Mouse (Mus musculus): ENCODE measurements around the gene Usb1.

Gene Usb1

GRCm38 (mm10) chr8:95331720-95332436, at the start of gene Usb1, which contains the start of gene Zfp319:
TSS of gene Usb1 (plus strand) at chr8:95332284.
TSS of gene Zfp319 (minus strand) at chr8:95331950.
- peaks cover 40% of the 10 kb centered on the region for H3K27me3 ChIP-seq (ENCODE audit: insufficient read depth, low read length)
- H3K36me3 ChIP-seq (ENCODE audit: insufficient read depth, low read length): peaks cover 42% of the 10 kb centered on the region
- no peaks in the 10 kb centered on the region for H3K9me3 ChIP-seq (ENCODE audit: low read length)
- TF ChIP-seq CTCF (conservative IDR thresholded peaks at IDR 0.05; ENCODE audit: low read length): no peak
- no peak for TF ChIP-seq POU5F1 (IDR thresholded peaks at IDR 0.05; ENCODE audit: borderline replicate concordance, low read length)
- no peak for TF ChIP-seq NANOG (IDR thresholded peaks at IDR 0.05; ENCODE audit: borderline replicate concordance, low read length)
- H3K4me1 ChIP-seq (replicated peaks; ENCODE audit: low read depth, low read length): peaks cover 54% of the 10 kb centered on the region
- peak within 1 kb of the TSS; percentile 87 for H3K4me3 ChIP-seq (replicated peaks; ENCODE audit: low read length)

GRCm38 (mm10) chr8:95289066-95289650, 42.9 kb upstream of the Usb1 start:
- Histone ChIP-seq H3K36me3 (ENCODE audit: insufficient read depth, low read length) (no peaks in the 10 kb centered on the region), H3K9me3 (ENCODE audit: low read length) (no peaks in the 10 kb centered on the region), H3K27me3 (ENCODE audit: insufficient read depth, low read length) (0 out of 2 replicates have a peak, but pooled peaks cover 10% of the 10 kb centered on the region), H3K4me3 (replicated peaks; ENCODE audit: low read length) (no peak overlapping the region), H3K4me1 (replicated peaks; ENCODE audit: low read depth, low read length) (peaks cover 16% of the 10 kb centered on the region)
- TF ChIP-seq POU5F1 (IDR thresholded peaks at IDR 0.05; ENCODE audit: borderline replicate concordance, low read length) (no peak), NANOG (IDR thresholded peaks at IDR 0.05; ENCODE audit: borderline replicate concordance, low read length) (no peak), CTCF (conservative IDR thresholded peaks at IDR 0.05; ENCODE audit: low read length) (no peak)

GRCm38 (mm10) chr8:95293172-95293571, 38.9 kb upstream of the Usb1 start:
- Histone ChIP-seq H3K4me1 (replicated peaks; ENCODE audit: low read depth, low read length) (peaks cover 23% of the 10 kb centered on the region), H3K4me3 (replicated peaks; ENCODE audit: low read length) (peak overlapping the region; percentile 39; the same call in 1 of the 2 replicates), H3K36me3 (ENCODE audit: insufficient read depth, low read length) (no peaks in the 10 kb centered on the region), H3K9me3 (ENCODE audit: low read length) (no peaks in the 10 kb centered on the region), H3K27me3 (ENCODE audit: insufficient read depth, low read length) (0 out of 2 replicates have a peak, but pooled peaks cover 9% of the 10 kb centered on the region)
- TF ChIP-seq POU5F1 (IDR thresholded peaks at IDR 0.05; ENCODE audit: borderline replicate concordance, low read length) (no peak), CTCF (conservative IDR thresholded peaks at IDR 0.05; ENCODE audit: low read length) (no peak), NANOG (IDR thresholded peaks at IDR 0.05; ENCODE audit: borderline replicate concordance, low read length) (no peak)

GRCm38 (mm10) chr8:95293891-95294290, 38.2 kb upstream of the Usb1 start:
- Histone ChIP-seq H3K4me3 (replicated peaks; ENCODE audit: low read length) (peak overlapping the region; percentile 56), H3K27me3 (ENCODE audit: insufficient read depth, low read length) (0 out of 2 replicates have a peak, but pooled peaks cover 7% of the 10 kb centered on the region), H3K9me3 (ENCODE audit: low read length) (no peaks in the 10 kb centered on the region), H3K4me1 (replicated peaks; ENCODE audit: low read depth, low read length) (peaks cover 23% of the 10 kb centered on the region), H3K36me3 (ENCODE audit: insufficient read depth, low read length) (no peaks in the 10 kb centered on the region)
- no peak for TF ChIP-seq POU5F1 (IDR thresholded peaks at IDR 0.05; ENCODE audit: borderline replicate concordance, low read length)
- no peak for TF ChIP-seq NANOG (IDR thresholded peaks at IDR 0.05; ENCODE audit: borderline replicate concordance, low read length)
- no peak for TF ChIP-seq CTCF (conservative IDR thresholded peaks at IDR 0.05; ENCODE audit: low read length)

GRCm38 (mm10) chr8:95302410-95302809, 29.7 kb upstream of the Usb1 start:
- H3K9me3 ChIP-seq (ENCODE audit: low read length): 0 out of 2 replicates have a peak, but pooled peaks cover 3% of the 10 kb centered on the region
- H3K27me3 ChIP-seq (ENCODE audit: insufficient read depth, low read length): peaks cover 4% of the 10 kb centered on the region; the same call in 1 of the 2 replicates
- no peak overlapping the region for H3K4me3 ChIP-seq (replicated peaks; ENCODE audit: low read length)
- H3K36me3 ChIP-seq (ENCODE audit: insufficient read depth, low read length): no peaks in the 10 kb centered on the region
- no peaks in the 10 kb centered on the region for H3K4me1 ChIP-seq (replicated peaks; ENCODE audit: low read depth, low read length)
- TF ChIP-seq POU5F1 (IDR thresholded peaks at IDR 0.05; ENCODE audit: borderline replicate concordance, low read length): no peak
- peak; percentile 58 for TF ChIP-seq CTCF (conservative IDR thresholded peaks at IDR 0.05; ENCODE audit: low read length)

- Histone ChIP-seq H3K9me3 (ENCODE audit: low read length) (no peaks in the 10 kb centered on the region), H3K36me3 (ENCODE audit: insufficient read depth, low read length) (no peaks in the 10 kb centered on the region), H3K27me3 (ENCODE audit: insufficient read depth, low read length) (no peaks in the 10 kb centered on the region), H3K4me3 (replicated peaks; ENCODE audit: low read length) (no peak overlapping the region), H3K4me1 (replicated peaks; ENCODE audit: low read depth, low read length) (peaks cover 8% of the 10 kb centered on the region)
- TF ChIP-seq POU5F1 (IDR thresholded peaks at IDR 0.05; ENCODE audit: borderline replicate concordance, low read length): no peak
- no peak for TF ChIP-seq CTCF (conservative IDR thresholded peaks at IDR 0.05; ENCODE audit: low read length)
- TF ChIP-seq NANOG (IDR thresholded peaks at IDR 0.05; ENCODE audit: borderline replicate concordance, low read length): no peak
Observed at GRCm38 (mm10) chr8:95305526-95305925, 26.6 kb upstream of the Usb1 start.

GRCm38 (mm10) chr8:95306431-95306830, 25.7 kb upstream of the Usb1 start, which contains the start of gene Cngb1:
TSS of gene Cngb1 (minus strand) at chr8:95306585.
- H3K9me3 ChIP-seq (ENCODE audit: low read length): no peaks in the 10 kb centered on the region
- no peak within 1 kb of the TSS for H3K4me3 ChIP-seq (replicated peaks; ENCODE audit: low read length)
- no peaks in the 10 kb centered on the region for H3K36me3 ChIP-seq (ENCODE audit: insufficient read depth, low read length)
- TF ChIP-seq POU5F1 (IDR thresholded peaks at IDR 0.05; ENCODE audit: borderline replicate concordance, low read length) (no peak), NANOG (IDR thresholded peaks at IDR 0.05; ENCODE audit: borderline replicate concordance, low read length) (no peak), CTCF (conservative IDR thresholded peaks at IDR 0.05; ENCODE audit: low read length) (no peak)
- no peaks in the 10 kb centered on the region for H3K27me3 ChIP-seq (ENCODE audit: insufficient read depth, low read length)
- peaks cover 12% of the 10 kb centered on the region for H3K4me1 ChIP-seq (replicated peaks; ENCODE audit: low read depth, low read length)

- H3K36me3 ChIP-seq (ENCODE audit: insufficient read depth, low read length): no peaks in the 10 kb centered on the region
- H3K27me3 ChIP-seq (ENCODE audit: insufficient read depth, low read length): peaks cover 11% of the 10 kb centered on the region
- 0 out of 2 replicates have a peak within 1 kb of the TSS, but pooled peaks have one; percentile 1 for H3K4me3 ChIP-seq (replicated peaks; ENCODE audit: low read length)
- H3K9me3 ChIP-seq (ENCODE audit: low read length): no peaks in the 10 kb centered on the region
- peaks cover 22% of the 10 kb centered on the region for H3K4me1 ChIP-seq (replicated peaks; ENCODE audit: low read depth, low read length)
- peak; percentile 58; the same call in 1 of the 2 replicates for TF ChIP-seq POU5F1 (IDR thresholded peaks at IDR 0.05; ENCODE audit: borderline replicate concordance, low read length)
- TF ChIP-seq CTCF (conservative IDR thresholded peaks at IDR 0.05; ENCODE audit: low read length): no peak
Observed at GRCm38 (mm10) chr8:95310342-95310970, 21.6 kb upstream of the Usb1 start, which contains the start of gene Tepp. TSS of gene Tepp (plus strand) at chr8:95310566.
